Mouse (Mus musculus) megakaryocyte, embryonic 14.5 days (primary cell): ENCODE measurements around the gene Vwf.

Experiments
- FLI1 ChIP-seq: IDR thresholded peaks from 2 replicates; pipeline ENCODE4 v1.6.1; 2012; ENCODE audit warnings: low read length, inconsistent platforms, mixed read lengths
- GATA1 ChIP-seq: IDR thresholded peaks from 3 replicates; pipeline ENCODE4 v1.6.1; 2012; ENCODE audit warnings: mixed read lengths, low read length, inconsistent platforms, borderline replicate concordance

DNA sequence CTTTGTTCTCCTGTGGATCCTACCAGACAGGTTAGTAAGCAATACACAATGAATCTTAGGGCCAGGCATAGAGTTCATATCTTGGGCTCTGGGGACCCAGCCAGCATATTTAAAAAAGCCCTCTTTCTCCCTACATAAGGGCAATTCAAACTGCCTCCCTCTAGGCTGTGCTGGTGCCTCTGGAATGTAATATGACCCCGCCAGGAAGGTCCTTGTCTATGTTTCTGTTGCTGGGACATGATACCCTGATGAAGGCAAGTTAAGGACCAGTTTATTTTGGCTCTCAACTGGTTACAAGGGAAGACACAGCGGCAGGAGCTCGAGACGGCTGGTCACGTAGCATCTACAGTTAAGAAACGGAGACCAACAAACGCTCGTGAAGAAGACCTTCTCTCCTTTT, 12.3 kb downstream of the Vwf start:
- TF ChIP-seq GATA1 (no peak), FLI1 (no peak)
